ENCODE assay signal across 8 mouse cellular contexts in the genomic region with DNA sequence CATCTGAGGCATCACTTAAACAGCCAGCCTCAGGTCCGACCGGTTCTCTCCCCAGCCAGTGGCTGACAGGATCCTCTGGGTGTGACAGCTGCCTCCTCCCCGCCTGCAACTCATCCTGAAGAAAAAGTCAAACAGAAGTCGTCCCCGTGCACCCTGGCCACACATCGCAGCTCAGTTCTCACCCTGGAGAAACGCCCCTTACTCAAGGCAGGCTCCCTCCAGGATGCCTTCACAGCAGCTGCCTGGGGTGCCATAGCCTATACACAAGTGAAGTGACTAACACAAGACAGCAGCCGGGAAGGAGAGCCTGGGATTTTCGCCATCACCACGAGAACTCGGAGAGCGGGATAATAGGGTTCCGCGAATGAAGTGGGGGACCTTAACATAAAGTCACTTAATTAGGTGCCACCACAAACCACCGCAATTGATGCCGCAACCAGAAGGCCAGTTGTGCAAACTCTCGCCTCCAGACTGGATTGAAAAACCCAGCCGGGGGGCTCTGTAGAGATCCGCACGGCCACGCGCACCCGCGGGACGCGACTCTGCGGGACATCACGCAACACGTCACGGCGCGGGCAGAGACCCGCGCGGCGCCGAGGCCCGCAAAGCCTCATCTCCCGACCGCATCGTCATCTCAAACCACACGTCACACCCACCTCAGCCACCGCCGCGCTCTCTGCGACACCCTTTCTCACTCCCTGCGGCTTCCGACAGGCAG. TPM values are rescaled to one million over a fixed set of nuclear protein-coding genes. Genes with fewer than 3 reads are reported as not detected.
DNase-seq lines count a peak whose midpoint lies in the region; ATAC-seq and TF ChIP-seq lines count a peak whose summit lies in the region.

No protein-coding gene starts in this region.

- no peaks in the 10 kb centered on the region for H3K36me3 ChIP-seq in thymus, adult 2 months (ENCODE audit: control insufficient read depth, insufficient read depth, low read length)

- H3K4me1 ChIP-seq in thymus, adult 2 months (replicated peaks; ENCODE audit: control insufficient read depth, insufficient read depth, low read length) = peaks cover 4% of the 10 kb centered on the region

- ATAC-seq in erythroblast, adult 5-6 weeks (replicated peaks; ENCODE audit: low FRiP score, poor library complexity, severe bottlenecking) = peak; percentile 78
- peak; percentile 72 for ATAC-seq in megakaryocyte-erythroid progenitor cell, adult 5-6 weeks (replicated peaks; ENCODE audit: low FRiP score, low TSS enrichment, poor library complexity, severe bottlenecking)

- H3K27me3 ChIP-seq in thymus, adult 2 months (ENCODE audit: control insufficient read depth, insufficient read depth, low read length) = no peaks in the 10 kb centered on the region

- TF ChIP-seq POLR2A in thymus, adult 2 months (IDR thresholded peaks at IDR 0.05; ENCODE audit: control insufficient read depth, extremely low read depth, insufficient read depth, low read length, poor library complexity) = no peak

- 1% methylated on average over 48 of the region's 48 CpGs for WGBS in thymus, adult 2 months

- DNase-seq in gastrocnemius, adult 2 months = no peak
- no peak for DNase-seq in gastrocnemius, postnatal 25 days
- DNase-seq in thymus, adult 2 months = no peak
- no peak for DNase-seq in thymus, postnatal 14 days
- peak; percentile 1 for DNase-seq in hindlimb bud, embryonic 11.5 days (ENCODE audit: extremely low spot score, low read depth, low spot score)
- DNase-seq in yolk sac, embryonic 10.5 days (ENCODE audit: low spot score) = peak; percentile 20

- intact Hi-C loops in gastrocnemius, adult 2 months (cut with DNase I) = no loop called here

- H3K27ac ChIP-seq in gastrocnemius, adult 2 months = peak overlapping the region; percentile 91
- no peak overlapping the region; the same call in 1 of the 2 replicates for H3K27ac ChIP-seq in thymus, adult 2 months (ENCODE audit: control insufficient read depth, insufficient read depth, low read length)

- no peak for TF ChIP-seq CTCF in gastrocnemius, adult 2 months (IDR thresholded peaks at IDR 0.05)
- TF ChIP-seq CTCF in thymus, adult 2 months (IDR thresholded peaks at IDR 0.05; ENCODE audit: borderline replicate concordance, control insufficient read depth, extremely low read depth, insufficient read depth, low read length, poor library complexity) = no peak

- peak overlapping the region; percentile 84 for H3K4me3 ChIP-seq in gastrocnemius, adult 2 months
- peak overlapping the region; percentile 91 for H3K4me3 ChIP-seq in thymus, adult 2 months (ENCODE audit: control insufficient read depth, insufficient read depth, low read length)

RNA-seq across cellular contexts. Expression of gene Rbsn, which starts 0.5 kb away (rescaled TPM):
- total RNA-seq in gastrocnemius, adult 2 months (2021) = 10 to 100 TPM; 13.6 to 14.9 TPM
- 10 to 100 TPM; 10.0 to 12.4 TPM for total RNA-seq in gastrocnemius, postnatal 25 days (2021)
- 9.9 and 10.2 TPM in 2 replicates for polyA plus RNA-seq in thymus, adult 2 months (2012; rRNA removed)
- 4.6 and 8.1 TPM in 2 replicates for total RNA-seq in erythroblast, adult 5-6 weeks (2015; ENCODE audit: low replicate concordance)
- 4.6 and 8.9 TPM in 2 replicates for total RNA-seq in erythroblast, adult 5-6 weeks (2017; ENCODE audit: low replicate concordance)
- 13.1 and 13.3 TPM in 2 replicates for total RNA-seq in megakaryocyte-erythroid progenitor cell, adult 5-6 weeks (2014; fragmentation: Nextera tagmentation)
- 16.8 and 22.3 TPM in 2 replicates for total RNA-seq in megakaryocyte-erythroid progenitor cell, adult 5-6 weeks (2017)

RNA-seq across cellular contexts. Expression of gene Trh, which starts 30.2 kb away (rescaled TPM):
- total RNA-seq in gastrocnemius, adult 2 months (2021) = not detected
- not detected for total RNA-seq in gastrocnemius, postnatal 25 days (2021)
- 0.20 TPM in 2 replicates for polyA plus RNA-seq in thymus, adult 2 months (2012; rRNA removed)
- not detected in 2 replicates for total RNA-seq in erythroblast, adult 5-6 weeks (2015; ENCODE audit: low replicate concordance)
- not detected in 2 replicates for total RNA-seq in erythroblast, adult 5-6 weeks (2017; ENCODE audit: low replicate concordance)
- total RNA-seq in megakaryocyte-erythroid progenitor cell, adult 5-6 weeks (2014; fragmentation: Nextera tagmentation) = not detected in 2 replicates
- total RNA-seq in megakaryocyte-erythroid progenitor cell, adult 5-6 weeks (2017) = not detected in 2 replicates

RNA-seq across cellular contexts. Expression of gene Mrps25, which starts 30.4 kb away (rescaled TPM):
- total RNA-seq in gastrocnemius, adult 2 months (2021) = 10 to 100 TPM; 29.2 to 43.7 TPM
- 10 to 100 TPM; 35.6 to 37.6 TPM for total RNA-seq in gastrocnemius, postnatal 25 days (2021)
- polyA plus RNA-seq in thymus, adult 2 months (2012; rRNA removed) = 16.6 and 16.9 TPM in 2 replicates
- 3.3 and 10.9 TPM in 2 replicates for total RNA-seq in erythroblast, adult 5-6 weeks (2015; ENCODE audit: low replicate concordance)
- total RNA-seq in erythroblast, adult 5-6 weeks (2017; ENCODE audit: low replicate concordance) = 12.4 and 12.8 TPM in 2 replicates
- total RNA-seq in megakaryocyte-erythroid progenitor cell, adult 5-6 weeks (2014; fragmentation: Nextera tagmentation) = 61.2 and 102 TPM in 2 replicates
- total RNA-seq in megakaryocyte-erythroid progenitor cell, adult 5-6 weeks (2017) = 41.7 and 59.3 TPM in 2 replicates

Comparison
In these comparisons a context has a peak if more than half of its experiments do, and no peak if none do; other contexts are left out.
1. DNase-seq: peak in hindlimb bud, embryonic 11.5 days (single experiment) and yolk sac, embryonic 10.5 days (single experiment); none in gastrocnemius, adult 2 months (single experiment), gastrocnemius, postnatal 25 days (single experiment), thymus, adult 2 months (single experiment) and thymus, postnatal 14 days (single experiment).